Mouse (Mus musculus): ENCODE measurements at regions not wholly inside any gene's neighbourhood (a gene's known extent, or its start where the extent isn't known, plus 50 kb on each side); places are given as distances from the start of the nearest gene placed in this dataset.

DNA sequence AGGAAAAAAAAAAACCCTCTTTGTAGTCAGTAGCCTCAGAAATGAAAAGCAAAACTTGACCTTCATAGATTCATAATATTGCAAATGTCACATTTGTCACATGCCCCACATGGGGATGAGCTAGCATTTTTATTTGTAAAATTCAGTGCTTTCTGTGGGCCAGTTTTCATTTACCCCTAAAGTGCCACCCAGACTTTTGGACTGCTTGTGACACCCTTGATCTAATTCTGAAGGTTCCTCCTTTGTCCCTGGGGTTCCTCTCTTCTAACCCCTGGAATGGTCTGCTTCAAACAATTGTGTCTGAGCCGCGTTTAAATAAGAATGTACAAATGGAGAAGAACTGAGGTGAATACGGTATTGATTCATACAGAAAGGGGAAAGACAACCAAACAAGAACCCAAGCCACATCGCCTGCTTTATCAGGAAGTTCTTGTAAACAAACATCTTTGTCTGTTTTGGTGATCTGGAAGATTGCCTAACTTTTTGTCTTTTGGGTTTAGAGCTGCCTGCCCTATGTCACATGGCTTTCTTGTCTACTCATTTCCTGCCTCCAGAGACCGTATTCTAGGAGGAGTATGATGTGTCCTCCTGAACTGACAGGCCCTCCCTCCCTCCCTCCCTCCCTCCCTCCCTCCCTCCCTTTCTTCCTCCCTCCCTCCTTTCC, 203.1 kb upstream of the Gm9833 start:
- no peak for DNase-seq

DNA sequence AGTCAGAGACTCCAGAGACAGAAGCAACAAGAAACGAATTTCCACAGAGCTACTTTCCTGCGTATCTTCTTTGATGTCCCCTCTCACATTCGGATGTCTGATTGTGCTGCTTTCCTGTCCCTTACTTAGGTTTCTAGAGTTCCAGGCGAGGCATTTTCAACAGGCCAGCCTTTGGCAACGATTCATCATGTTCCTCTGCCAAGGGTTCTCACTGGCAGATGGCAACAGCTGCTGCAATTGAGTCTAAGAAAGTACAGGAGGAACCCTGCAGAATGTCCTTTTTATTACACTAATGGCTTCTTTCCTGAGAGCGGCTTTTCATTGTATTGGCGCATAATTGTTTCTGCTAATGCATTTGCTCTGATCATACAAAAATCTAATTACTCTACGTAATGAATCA, 202.3 kb upstream of the Gm9833 start:
- peak; percentile 72 for DNase-seq

DNA sequence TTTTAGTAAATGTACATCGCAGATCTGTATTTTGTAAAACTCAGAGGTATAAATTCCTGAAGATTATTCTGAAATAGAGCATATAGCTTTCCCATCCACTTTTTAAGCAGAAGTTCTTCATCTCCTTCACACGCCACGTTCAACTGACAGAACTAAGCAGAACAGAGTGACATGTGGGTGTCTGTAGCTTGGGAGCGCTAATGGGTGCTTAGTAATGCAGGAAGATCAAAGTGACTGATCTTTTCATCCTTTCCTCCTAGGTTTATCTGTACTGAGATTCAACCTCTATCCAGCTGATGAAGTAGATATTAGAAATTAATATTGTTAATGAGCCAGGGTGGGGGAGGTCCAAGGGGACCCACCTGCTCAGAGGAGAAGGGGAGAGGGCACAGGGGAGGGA, 201.8 kb upstream of the Gm9833 start:
- no peak for DNase-seq

DNA sequence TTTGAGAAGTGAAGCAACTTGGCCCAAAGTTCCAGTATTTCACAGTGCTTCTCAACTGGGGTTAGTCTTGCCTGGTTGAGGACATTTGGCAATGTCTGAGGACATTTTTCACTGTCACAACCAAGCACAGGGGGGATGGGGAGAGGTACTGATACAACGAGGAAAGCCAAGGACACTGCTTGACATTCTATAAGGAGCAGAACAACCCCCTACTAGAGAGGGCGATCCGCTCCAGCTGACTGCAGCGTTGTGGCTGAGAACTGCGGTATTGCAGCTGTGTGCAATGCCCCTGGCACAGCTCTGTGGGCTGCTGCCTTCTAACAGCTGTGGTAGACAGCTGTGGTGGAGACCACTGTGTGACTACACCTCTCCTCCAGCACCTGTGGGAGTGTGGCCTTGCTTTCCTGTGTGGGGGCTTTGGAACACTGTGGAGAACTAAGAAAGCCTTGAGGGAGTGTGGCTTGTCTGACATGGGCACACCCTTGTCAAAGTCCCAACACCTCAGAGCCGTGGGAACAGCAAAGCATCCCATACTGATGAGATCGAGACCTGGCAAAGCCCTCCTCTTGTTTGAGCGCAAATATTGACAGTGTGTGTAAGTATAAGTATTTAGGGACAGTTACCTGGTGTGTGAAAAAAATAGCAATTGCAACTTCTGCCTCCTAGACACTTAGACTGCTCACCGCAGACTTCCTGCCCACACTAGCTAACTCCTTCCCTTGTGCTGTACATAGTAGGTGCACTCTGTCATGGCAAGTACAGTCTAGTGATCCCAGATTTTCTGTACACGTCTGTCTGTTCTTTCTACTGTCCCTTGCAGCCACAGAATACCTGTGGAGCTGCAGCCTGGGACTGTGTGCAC, 200.9 kb upstream of the Gm9833 start:
- DNase-seq = peak; percentile 46

DNA sequence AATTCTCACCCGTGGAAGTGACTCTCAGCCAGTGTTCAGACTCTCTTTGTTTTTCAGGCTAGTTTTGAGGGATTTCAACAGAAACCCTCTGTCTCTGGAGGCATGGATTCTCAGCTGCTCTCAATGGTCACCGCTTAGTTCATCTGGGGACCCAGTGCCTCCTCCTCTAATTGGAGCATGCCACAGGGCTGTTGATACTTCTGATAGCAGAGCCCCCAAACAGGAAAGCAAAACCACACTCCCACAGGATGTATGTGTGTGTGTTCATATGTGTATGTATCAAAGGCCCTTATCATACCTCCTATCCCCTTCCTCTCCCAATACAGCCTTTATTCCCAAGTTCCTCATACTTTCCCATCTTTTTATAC, 200.3 kb upstream of the Gm9833 start:
- DNase-seq = no peak

DNA sequence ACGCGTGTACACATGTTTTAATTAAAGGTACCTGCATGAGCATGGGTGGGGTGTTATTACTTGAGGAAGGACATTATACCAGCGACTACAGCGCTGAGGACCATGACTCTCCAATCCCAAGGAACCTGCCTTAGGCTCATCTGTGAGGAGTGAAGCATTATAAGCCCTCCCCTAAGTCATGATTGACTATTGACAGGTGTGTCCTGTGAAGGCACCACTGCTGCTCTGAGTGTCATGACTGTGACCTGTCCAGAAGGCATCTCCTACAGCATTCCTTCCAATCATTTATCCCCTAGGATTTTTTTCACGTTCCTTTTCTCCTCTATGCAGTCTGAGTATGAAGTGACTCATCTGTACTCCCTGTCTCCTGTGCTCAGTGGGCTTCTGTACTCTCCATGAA, 199.9 kb upstream of the Gm9833 start:
- DNase-seq = no peak

DNA sequence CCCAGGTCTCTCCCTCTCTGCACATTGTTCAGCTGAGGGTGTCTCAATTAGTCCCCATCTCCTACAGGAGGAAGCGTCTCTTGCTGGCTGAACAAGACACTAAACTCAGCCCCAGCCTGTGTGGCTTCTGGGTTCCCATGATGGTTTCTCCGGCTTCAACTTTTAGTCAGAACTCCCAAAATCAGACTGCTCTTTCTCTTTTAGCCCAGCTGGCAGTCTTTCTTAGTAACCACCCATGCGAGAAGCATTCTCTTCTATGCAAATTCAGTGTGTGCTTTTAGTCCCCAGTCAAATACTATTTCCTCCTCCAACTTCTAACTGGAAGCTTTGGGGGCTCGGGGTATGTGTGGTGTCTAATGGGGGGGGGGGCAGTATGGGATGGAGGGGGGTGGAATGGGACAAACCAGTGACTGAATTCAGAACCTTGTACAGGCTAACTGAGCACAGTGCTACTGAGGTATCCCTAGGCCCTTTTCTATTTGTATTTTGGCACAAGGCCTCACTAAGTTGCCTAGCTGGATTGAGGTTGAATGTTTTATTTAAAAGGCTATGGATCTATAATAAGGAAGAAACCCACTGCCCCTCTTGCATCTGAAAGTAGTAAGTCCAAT, 194.9 kb upstream of the Gm9833 start:
- no peak for DNase-seq

DNA sequence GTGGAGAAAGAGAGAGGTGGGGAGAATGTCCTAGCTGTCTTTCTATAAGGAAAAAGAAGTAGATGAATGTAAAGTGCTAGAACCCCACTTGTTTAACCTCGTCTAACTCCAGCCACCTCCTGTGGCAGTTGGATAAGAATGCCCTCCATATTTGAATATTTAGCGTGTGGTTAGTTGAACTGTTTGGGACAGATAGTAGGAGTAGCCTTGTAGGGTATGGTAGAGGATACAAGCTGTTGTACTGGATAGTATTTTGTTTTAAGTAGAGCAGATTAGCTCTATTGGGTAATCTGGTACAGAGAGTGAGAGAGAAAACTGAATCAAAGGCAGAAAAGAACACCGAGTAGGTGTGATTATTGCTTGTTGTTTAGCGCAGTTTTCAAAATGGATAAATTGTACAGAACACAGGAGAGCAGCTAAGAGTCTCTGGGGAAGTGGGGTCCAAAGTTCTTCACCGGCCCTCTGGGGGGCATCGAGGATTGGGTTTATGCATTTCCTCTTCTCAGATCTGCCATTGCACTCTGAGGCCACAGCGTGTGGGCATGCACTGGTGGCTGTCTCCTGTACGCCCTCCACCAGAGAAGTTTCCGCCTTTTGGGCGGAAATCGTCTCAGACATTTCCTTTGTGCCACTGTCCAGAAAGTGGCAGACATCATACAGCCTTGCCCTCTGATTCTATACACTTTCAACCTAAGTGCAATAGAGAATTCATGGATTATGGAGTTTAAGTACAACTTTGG, 192.3 kb upstream of the Gm9833 start:
- no peak for DNase-seq

DNA sequence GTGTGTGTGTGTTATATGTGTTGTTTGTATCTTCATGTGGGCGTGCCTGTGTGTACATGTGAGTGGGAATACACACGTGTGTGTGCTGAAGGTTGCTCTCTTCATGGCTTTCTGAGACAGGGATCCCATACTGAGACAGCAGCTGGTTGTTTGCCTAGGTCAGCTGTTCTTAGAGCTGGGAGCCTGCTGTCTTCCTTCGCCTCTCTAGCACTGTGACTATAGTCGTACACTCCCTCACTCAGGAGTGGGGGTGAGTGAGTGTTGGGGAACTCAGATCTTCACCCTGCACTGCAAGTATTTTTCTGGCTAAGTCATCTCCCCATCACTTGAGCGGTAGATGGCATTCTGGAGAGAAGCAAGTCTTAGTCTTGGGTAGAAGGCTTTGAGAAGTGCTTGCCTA, 191.6 kb upstream of the Gm9833 start:
- no peak for DNase-seq

DNA sequence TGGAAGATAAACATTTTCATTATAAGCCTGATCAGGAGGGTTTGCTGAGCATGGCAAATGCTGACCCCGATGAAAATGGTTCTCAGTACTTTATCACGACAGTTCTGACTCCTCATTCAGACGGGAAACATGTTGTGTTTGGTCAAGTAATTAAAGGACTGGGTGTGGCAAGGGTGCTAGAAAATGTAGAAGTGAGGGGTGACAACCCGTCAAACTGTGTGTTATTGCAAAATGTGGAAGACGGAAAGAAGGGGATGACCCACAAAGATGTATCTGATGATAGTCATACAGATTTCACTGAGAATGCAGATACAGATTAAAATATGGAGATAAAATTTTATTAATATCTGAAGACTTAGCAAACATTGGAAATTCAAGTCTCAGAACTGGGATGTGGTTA, 186.2 kb upstream of the Gm9833 start:
- no peak for DNase-seq

DNA sequence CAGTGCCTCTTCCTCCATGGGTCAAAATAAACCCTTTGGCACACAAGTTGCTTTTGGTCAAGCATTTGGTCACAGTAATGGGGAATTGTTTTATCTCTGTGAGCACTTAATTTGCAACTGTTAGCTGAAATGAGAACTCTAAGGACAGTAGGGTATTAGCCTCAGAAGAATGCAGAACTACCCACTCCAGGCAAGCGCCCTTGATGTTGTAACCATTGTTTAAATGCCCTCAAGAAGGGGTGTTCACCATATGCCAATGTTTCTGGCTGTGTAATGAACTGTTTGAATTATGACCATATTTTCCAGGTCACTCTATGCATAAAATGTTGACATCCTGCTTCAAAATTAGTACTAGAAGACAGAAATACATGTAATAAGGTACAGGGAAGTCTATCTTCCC, 174.6 kb upstream of the Gm9833 start:
- DNase-seq = no peak

DNA sequence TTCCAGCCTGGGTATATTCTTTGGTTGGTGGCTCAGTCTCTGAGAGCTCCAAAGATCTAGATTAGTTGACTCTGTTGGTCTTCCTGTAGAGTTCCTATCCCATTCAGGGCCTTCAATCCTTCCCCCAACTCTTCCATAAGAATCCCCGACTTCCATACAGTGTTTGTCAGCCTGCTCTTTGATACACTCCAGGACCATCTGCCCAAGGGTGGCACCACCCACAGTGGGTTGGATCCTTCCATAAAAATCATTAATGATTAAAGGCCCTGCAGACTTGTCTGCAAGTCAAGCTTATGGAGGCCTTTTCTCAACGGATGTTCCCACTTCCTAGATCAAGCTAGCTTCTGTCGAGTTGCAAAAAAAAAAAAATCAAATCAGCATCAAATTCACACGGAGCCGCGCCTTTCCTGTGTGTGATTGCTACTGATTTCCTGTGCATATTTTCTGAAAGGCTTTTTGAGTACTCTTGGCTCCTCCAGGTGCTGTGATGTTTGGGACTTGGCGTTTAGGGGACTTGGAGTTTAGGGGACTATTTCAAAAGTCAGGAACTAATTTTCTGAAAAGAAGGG, 171.3 kb upstream of the Gm9833 start:
- no peak for DNase-seq

DNA sequence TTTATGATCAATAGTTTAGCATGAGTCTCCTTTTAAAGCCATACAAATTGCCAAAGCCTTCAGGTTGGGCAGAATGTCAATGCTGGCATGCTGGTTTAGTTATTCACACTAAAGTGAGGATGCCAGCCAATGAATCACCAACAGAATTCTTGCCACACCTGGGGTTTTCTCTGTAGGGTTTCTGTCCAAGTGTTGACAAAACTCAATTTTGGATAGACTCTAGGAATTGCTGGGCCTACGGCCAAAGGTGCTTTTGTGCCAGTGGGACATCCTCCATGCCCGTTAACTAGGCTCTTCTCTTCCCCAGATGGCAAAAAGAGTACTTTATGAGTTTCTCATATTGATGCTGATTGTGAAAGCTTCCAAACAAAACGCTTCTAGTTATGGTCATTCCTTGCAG, 167.6 kb upstream of the Gm9833 start:
- DNase-seq = no peak

DNA sequence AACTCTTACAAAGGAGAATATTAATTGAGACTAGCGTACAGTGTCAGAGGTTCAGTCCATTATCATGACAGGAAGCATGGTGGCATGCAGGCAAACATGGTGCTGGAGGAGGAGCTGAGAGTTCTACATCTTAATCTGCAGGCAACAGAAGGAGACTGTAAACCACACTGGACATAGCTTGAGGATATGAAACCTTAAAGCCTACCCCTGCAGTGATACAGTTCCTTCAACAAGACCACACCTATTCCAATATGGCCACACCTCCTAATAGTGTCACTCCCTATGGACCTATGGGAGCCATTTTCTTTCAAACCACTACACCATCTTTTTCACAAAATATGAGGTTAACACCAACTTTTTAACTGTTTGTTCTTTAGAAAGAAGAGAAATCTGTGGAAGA, 166.2 kb upstream of the Gm9833 start:
- no peak for DNase-seq

DNA sequence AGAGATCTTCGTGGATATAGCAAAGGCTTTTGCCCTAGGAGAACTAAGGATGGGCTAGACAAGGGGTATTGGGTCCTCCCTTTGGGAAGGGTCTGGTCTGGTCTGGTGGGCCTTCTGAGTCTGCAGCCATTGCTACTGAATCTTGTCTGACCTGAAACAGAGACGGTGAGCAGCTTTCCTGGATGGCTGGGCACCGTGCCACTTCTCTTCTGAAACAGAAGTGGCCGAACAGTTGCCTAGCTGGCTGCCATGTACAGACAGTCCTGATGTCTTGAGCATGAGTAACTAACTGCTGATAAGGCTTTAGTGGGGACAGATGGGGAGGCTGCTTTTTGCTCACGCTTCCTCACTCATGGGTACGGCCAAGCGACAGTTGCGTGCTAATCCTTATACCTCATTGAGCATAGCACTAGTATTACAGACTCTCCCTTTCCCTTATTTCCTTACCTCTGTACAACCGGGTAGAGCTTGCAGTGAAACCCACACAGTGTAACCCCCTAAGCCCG, 165.3 kb upstream of the Gm9833 start:
- DNase-seq = no peak

DNA sequence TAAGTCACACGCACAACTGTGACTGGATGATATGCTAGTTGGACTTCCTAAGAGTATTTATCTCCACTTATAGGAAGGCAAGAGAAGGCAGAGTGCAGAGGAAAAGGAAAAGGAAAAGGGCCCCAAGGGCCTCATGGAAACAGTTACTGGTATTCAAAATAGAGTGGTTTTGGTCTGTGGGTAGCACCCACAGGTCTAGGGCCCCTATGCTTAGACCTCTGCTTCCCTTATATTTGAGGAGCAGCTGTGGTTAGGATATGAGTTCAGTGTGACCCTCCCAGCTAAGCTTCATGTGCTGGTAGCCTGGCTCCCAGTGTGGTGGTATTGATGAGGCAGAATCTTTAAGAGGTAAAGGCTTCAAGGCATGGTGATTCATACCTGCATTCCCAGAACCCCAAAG, 163.3 kb upstream of the Gm9833 start:
- no peak for DNase-seq

DNA sequence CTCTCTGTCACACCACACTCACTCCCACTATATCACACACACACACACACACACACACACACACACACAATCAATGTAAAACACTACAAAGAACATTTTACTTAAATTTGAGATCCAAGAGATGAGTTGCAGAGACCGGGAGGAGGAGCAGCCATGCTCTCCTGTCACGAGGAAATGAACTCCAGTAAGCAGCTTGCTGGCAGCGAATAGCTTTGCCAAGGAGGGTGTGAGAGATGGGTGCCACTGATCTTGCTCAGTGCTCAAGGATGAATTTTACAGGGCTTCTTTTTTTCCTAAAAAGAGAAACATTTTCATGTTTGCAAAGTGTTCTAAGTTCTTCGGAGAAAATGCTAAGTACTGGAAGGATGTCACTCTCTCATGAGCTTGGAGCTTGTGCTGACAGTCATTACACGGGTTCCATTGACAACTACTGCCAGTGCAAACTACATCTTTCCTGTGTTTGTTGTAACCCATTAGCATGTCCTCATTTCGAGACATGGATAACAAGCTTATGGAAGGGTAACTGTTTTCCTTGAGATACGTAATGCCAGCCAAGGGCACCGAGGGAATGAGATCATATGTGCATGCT, 151.0 kb upstream of the Gm9833 start:
- no peak for DNase-seq

DNA sequence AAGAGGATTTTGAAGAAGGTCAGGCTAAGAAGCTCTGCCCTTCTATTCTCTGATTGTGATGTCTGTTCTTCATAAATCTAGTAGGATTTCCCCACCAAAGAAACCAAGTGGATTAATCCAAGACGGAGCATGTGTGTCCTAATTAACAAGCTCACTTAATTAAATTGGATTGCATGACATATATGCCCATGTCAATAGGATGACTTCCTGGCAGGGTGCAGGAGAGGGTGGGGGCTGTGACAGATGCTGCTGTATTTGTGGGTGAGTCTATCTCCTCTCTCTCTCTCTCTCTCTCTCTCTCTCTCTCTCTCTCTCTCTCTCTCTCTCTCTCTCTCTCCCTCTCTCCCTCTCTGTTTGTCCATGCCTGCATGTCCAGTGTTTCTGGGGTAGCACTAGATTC, 149.3 kb upstream of the Gm9833 start:
- DNase-seq = no peak

DNA sequence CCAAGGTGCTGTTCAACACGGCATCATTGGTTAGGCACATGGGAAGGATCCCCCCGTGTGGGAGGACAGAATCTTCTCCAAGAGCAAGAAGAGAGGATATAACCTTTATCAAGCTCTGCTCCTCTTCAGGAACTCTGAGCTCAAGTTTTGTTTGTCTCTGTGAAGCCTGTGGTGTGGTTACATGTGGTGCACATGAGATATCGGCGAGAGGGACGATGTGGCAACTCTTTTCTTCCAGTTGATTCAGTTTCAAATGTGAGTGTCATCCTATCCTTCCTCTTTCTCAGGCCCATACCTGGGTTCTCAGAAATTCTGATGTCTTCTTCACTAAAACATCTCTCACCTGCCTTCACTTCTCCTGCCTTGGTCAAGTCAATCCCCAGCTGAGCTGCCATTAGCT, 145.3 kb upstream of the Gm9833 start:
- DNase-seq = no peak

DNA sequence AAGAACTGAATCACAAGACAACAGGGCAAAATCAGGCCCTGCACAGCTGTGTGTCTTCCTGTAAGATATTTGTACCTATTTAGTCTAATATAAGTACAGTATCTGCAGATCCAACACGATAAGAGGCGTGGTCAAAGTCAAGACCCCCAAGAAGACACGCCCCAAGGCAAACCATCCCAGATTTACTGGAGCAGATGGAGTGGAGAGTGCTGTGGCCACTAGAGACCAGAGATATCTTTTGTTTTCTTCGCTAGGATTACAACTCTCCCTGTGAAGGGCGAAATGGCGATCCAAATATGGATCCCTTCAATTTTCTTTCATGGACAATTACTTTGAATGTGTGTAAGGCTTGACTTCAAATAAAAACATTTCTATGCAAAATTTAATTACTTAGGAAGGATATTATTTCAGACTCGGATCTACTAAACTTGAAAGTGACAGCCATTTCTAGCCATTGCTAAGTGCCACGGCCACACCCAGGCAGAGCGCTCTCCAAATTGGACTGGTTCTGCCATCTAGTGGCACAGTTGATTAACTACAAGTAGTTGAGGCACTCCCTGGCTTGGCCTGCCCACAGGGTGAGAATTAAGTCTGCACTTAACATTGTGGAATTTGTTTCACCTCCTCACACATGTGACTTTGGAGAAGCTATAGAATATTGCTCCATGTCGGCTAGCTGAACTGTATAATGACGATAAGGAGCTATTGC, 140.4 kb upstream of the Gm9833 start:
- peak; percentile 78 for DNase-seq

DNA sequence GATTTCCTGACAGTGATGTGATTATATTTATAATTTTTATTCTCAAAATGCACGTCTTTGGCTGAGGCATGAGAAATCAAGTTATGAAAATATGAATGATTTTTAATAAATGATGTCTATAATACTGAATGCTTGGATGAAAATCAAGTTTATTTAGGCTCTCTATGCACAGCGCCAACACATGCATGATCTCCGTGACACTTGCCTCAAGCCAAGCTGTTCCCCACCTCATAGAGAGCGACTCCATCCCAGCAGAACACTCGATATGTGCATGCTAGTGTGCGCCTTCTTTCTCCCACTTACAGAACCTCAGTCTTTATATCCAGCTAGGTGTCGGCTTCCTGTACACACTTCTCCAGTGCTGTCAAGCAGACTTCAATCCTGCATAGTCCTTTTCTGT, 139.8 kb upstream of the Gm9833 start:
- DNase-seq = no peak

DNA sequence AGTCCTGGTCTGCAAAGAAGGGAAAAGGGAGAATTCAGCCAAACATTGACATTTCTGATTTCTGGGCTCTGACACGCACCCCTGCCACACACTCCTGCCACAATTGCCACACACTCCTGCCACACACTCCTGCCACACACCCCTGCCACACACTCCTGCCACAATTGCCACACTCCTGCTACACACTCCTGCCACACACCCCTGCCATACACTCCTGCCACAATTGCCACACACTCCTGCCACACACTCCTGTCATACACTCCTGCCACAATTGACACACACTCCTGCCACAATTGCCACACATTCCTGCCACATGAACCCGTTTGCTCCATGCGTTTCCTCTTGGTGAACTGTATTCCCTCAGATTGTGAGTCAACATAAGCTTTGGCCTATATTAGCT, 130.0 kb upstream of the Gm9833 start:
- DNase-seq = no peak
